Mouse (Mus musculus): ENCODE measurements around the gene Ap1m1.

Gene Ap1m1

DNA sequence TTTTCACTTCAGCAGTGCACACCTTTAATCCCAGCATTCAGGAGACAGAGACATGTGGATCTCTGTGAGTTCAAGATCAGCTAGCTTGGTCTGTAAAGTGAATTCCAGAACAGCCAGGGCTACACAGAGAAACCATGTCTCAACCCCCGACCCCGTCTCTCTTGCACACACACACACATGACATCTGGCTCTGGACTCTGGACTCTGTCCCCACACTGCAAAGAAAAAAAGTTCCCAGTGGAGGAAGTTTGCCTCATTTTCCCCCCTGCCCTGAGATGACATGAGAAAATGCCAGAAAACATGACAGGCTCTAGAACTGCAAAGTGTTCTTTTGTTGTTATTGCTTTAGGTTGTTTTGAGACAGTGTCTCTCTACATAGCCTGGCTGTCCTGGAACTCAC, 20.0 kb downstream of the Ap1m1 start:
- no peak for DNase-seq

DNA sequence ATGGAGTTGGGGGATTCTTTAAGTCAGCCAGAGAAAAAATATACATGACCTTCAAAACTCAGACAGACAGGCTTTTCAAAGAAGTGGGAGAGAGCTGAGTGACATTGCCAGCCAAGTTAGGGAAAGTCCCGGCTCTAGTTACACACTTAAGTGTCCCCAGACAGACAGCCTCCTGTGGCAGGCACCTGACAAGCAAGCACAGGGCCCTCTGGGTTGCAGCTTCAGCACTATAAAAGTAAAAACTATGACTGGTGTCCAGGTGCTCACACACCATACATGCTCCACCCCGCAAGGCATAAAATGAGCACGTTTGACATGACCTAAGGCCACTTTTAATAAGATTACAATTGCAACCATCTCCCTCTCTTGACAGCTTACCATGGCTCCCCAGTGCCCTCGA, 20.8 kb downstream of the Ap1m1 start:
- DNase-seq: no peak

DNA sequence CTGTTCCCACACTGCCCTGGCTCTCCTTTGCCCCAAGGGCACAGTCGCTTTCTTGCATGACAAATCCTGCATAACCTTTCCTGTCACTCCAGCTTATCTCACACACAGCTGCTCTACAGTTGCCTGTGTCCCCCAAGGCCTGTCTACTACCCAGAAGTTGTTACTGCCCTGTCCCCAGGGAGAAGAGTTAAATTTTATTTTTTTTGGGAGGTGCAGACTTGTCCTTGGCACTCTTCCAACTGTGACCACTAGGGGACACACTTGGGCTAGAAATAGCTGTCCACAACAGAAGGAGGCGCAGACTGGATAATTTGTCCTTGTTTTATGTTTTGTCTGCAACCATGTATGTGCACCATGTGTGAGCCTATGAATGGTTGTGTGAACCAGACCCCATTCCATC, 21.2 kb downstream of the Ap1m1 start:
- DNase-seq: peak; percentile 41 to 42

- no peak for DNase-seq
Measured at GRCm38 (mm10) chr8:72261431-72261830, 21.6 kb downstream of the Ap1m1 start.

DNA sequence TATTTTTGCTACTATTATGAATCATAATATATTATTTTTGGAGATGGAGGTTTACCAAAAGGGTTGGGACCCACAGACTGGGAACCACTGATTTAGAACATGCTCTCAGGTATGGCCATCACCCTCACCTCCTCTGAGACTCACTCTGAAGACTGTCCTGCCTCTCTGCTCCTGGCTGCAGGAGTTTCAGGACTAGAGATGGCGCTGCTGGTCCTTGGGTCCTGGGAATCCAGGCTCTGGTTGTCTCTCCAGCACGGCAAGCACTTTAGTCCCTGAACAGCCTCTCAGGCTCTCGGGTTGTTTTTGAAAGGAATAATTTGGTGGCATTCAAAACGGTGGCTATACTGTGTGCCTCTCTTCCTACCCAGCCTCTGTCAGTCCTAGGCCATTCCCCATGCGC, 22.1 kb downstream of the Ap1m1 start:
- DNase-seq: peak in 1 of 2 experiments; percentile 27

- DNase-seq: no peak
Measured at GRCm38 (mm10) chr8:72262756-72263155, 22.9 kb downstream of the Ap1m1 start.

- DNase-seq: no peak
Measured at GRCm38 (mm10) chr8:72263451-72263850, 23.6 kb downstream of the Ap1m1 start.

- DNase-seq: peak; percentile 48 to 64
Measured at GRCm38 (mm10) chr8:72265342-72265741, 25.5 kb downstream of the Ap1m1 start.

- DNase-seq: no peak
Measured at GRCm38 (mm10) chr8:72266671-72267070, 26.9 kb downstream of the Ap1m1 start.

- no peak for DNase-seq
Measured at GRCm38 (mm10) chr8:72267106-72267505, 27.3 kb downstream of the Ap1m1 start.

GRCm38 (mm10) chr8:72268356-72268755, 28.5 kb downstream of the Ap1m1 start:
- DNase-seq: peak; percentile 73 to 84

- no peak for DNase-seq
Measured at GRCm38 (mm10) chr8:72270606-72271005, 30.8 kb downstream of the Ap1m1 start.

DNA sequence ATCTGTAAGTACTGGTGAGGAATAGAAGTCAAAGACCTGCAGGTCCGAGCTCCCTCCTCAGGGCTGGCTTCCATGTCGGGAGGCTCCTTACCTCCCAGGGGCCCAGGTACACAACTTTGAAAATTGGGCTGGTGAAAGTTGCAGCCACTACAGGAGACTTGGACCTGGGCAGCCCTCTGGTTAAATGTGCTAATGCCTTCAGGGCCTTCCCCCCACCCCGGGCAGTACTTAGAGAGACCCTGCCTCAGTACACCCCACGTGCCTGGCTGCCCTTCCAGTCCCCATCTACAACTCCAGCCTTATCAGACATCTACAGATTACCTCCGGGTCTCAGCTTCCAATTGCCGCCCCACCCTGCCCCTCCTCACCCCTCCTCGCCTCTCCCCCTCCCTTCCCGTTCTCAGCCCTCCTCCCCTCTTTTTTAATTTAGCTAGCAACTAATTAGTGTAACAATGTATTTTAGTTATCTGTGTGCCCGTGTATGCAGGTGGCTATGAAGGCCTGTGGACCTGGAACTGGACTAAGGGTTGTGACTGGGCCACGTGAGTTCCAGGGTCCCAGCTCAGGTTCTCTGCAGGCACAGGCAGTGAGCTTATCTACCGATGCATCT, 31.3 kb downstream of the Ap1m1 start:
- DNase-seq: no peak

DNA sequence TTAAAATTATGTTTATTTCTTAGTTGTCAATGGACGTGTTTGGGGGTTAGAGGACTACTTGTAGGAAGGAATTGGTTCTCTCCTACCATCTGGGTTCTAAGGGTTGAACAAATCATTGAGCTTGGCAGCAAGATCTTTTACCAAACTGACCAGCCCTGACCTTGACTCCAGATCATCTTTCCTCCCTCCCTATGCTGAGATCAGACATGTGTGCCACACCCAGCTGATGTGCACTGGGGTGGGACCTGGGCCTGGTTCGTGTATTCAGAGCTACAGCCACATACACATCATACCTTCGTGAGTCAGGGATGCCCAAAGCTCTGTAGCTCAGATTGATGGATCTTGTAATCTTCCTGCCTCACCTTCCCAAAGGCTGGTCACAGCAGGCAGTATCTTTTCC, 31.9 kb downstream of the Ap1m1 start:
- no peak for DNase-seq

- peak; percentile 43 to 60 for DNase-seq
Measured at GRCm38 (mm10) chr8:72272361-72272760, 32.5 kb downstream of the Ap1m1 start.

DNA sequence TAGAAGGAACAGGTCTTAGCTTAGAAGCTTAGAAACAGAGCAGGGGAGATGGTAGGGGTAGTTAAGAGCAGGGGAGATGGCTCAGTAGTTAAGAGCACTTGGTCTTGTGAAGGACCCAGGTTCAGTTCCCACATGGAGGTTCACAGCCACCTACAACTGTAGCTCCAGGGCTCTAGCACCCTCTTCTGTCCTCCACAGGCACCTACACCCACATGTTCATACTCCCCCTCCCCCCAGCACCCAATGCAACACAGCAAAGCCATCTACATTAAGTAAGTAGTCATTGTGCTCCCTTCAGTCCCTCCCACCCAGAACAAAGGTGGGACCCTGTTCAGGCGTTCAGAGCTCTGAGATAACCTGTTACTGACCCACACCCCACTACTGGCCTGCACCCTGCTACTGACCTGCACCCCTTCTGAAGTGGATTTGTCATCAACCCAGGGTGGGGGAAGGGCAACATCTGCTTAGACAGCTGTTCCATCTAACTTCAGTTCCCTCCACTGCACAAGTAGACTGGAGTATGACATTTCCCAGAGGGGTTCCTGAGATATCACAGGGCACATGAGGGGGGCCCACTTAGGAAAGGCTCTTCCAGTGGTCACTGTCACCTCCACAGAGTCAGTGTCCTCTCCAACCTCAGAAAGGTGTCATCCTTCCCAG, 33.4 kb downstream of the Ap1m1 start:
- DNase-seq: no peak

GRCm38 (mm10) chr8:72273807-72274206, 34.0 kb downstream of the Ap1m1 start:
- no peak for DNase-seq

DNA sequence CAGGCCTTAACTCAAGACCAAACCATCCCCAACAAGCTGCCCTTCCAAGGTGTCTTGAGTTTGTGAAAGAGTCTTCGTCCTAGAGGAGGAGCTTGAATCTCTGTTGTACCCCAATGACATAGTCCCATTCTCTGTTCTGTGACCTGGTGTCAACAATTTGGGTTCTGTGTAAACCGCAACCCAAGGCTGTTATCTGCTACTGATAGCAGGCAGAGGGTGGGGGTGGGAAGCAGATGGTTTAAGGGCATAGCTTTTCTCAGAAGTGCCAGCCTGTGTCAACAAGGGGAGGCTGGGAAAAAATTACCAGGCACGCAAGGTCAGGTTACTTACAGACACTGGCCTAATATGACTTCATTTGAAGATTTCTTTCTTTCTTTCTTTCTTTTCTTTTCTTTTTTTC, 37.4 kb downstream of the Ap1m1 start:
- no peak for DNase-seq

DNA sequence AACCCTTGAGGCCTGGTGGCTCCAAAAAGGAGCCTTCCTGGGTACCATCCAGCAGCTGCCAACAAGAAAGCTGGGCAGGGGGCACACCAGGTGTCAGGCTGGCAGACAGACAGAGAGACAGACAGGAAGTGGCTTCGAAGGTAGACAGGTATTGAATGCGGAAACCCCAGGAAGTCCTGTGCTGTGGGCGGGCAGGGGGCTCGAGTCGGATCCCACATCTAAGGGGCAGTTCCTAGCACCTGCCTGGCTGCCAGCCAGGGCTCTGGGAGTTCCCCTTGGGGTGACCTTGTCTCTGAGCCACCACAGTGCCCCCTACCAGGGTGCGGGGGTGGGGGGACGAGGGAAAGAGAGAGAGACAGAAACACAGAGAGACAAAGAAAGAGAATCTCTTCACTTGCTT, 39.3 kb downstream of the Ap1m1 start:
- no peak for DNase-seq

DNA sequence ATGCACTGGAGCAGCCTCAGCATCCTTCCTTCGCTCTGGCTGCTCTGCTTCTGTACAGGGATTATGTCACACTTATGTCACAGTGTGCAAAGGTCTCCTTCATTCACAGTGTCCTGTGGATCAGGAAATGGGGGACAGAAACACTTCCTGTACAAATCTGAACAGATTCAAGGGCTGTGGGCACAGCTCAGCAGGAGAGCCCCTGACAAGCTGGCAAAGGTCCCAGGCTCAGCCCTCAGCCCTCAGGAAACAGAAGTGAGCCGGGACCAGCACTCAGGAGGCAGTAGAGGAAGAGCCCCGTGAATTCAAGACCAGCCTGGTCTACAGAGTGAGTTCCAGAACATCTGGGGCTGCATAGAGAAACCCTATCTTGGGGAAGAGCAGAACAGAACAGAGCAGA, 41.8 kb downstream of the Ap1m1 start:
- peak; percentile 43 to 46 for DNase-seq

DNA sequence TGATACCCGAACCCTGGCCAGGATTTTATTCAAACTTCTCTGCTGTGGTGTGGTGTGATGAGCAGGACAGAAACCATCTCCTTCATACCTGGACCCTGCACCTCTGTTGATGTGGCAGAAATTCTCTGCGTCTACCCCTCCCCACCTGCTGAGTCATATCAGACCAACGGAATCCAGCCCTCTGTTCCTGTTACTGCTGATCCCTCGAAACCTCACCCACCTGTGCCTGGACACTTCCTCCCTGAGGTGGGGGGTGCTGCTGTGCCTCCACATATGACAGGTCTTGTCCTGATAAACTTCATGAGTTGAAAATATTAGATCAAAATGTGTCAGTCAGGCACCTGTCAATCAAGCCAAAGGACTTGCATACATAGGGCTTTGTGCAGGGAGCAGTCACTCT, 45.5 kb downstream of the Ap1m1 start:
- no peak for DNase-seq

GRCm38 (mm10) chr8:72289051-72289450, 49.2 kb downstream of the Ap1m1 start:
- DNase-seq: no peak

- no peak for DNase-seq
Measured at GRCm38 (mm10) chr8:72291104-72291503, 51.3 kb downstream of the Ap1m1 start.

- DNase-seq: no peak
Measured at GRCm38 (mm10) chr8:72293309-72293708, 53.5 kb downstream of the Ap1m1 start.

- no peak for DNase-seq
Measured at GRCm38 (mm10) chr8:72295125-72295524, 55.3 kb downstream of the Ap1m1 start.
